Mouse (Mus musculus) embryo, embryonic 11.5 days (tissue): ENCODE data around the gene Mrps26.
"Not testable (repeated sequence)": the region's sequence is repeated elsewhere in the genome, so short reads cannot be mapped to it uniquely, and the experiment has no call there.

ENCODE experiments used
- DNase-seq: peaks from one replicate; pipeline ENCODE4 v3.0.0-alpha.2; 2012; ENCODE audit warnings: low read depth, low spot score

Mrps26 gene

DNA sequence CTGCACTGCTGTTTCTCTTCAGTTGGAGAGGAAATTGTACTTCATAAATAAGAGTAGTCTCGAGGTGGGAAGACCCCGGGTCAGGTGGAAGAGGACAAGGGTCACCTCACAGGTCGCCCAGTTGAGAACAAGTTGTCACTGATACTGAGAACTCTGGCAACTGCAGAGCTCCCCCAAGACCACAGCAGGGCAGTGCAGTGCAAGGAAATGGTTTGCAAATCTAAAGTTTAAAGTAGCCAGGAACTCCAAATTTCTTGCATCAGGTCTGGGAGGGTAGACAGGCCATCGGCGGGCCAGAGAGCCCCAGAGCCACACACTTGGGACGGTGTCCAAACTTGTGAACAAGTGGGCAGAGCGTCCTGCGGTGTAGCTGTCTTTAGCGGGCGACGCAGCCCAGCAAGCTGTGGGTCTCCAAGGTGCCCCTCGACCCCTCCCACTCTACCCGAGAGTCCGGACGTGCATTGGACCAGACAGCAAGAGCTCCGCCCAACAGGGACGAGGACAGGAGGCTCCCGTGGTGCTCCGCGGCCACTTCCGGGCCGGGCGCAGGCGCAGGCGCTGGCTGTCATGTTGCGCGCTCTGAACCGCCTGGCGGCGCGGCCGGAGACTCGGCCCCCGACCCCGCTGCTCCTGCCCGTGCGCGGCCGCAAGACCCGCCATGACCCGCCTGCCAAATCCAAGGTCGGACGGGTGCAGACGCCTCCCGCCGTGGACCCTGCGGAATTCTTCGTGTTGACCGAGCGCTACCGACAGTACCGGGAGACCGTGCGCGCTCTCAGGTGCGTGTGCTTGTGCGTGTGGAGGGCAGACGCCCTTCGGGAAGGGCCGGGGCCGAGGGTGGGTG is at the start of gene Mrps26:
Gene Mrps26 (plus strand): TSS at position 531 of the 844 bp plus-strand sequence.
- peak; percentile 87 for DNase-seq

DNA sequence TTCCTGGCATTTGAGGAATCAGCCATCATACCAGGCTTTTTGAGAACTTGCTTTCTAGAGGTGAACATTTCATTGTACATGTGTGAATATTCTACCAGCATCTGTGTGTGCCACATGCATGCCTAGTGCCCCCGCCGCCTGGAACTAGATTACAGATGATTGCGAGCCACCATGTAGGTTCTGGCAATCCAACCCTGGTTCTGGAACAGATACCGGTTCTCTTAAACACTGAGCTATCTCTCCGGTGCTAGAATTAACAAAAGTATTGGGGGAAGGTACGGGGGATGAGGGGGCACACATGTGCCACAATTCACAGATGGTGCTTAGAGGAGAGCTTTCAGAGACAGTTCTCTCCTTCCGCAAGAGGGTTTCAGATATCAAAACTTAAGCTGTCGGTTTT is 49.6 kb upstream of the Mrps26 start:
- DNase-seq = no peak

DNA sequence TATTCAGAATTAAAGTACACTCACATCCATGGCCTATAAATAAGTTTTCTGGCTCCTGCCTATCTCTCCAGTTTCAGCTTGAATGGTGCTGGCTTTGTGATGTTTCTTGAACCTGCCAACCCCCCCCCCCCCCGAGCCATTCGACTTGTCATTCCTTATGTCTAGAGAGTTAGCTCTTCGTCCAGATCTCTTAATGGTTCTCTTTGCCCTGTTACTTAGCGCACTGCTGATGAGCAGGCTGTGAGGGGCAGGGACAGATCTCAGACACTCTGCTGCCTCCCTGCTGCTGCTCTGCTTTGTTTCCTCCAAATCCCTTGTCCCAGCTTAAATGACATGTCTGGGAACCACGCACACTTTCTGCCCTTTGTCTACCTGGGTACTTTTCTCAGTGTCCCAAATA is 47.8 kb upstream of the Mrps26 start:
- no peak for DNase-seq

DNA sequence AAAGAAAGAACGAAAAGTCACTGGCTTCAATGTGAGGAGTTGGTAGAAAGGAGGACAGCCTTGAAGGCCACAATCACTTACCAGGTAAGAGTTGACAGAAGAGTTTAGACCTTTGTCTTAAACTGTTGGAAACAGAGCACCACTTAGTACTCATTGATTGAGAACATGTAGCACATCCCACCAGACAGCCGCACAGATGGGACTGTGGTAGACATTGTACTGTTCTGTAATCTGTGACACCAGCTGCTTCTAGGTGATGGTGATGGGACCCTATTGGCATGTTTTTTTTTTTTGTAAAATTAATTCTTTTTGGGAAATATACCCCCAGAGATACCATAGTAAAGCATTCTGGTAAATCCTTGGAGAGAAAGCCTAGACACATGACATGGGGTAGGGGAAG is 41.6 kb upstream of the Mrps26 start:
- no peak for DNase-seq

DNA sequence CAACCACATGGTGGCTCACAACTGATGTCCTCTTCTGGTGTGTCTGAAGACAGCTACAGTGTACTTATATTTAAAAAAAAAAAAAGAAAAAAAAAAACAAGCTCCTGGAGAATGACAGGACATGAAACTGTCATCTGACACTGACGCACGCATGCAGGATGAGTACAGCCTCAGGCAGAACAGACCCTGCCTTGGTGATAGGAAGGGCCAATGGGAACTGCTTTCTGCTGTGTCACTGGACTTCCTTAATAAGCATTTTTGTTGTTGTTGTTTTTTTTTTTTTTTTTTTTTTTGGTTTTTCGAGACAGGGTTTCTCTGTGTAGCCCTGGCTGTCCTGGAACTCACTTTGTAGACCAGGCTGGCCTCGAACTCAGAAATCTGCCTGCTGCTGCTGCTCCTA is 38.1 kb upstream of the Mrps26 start:
- DNase-seq = not testable (repeated sequence)

DNA sequence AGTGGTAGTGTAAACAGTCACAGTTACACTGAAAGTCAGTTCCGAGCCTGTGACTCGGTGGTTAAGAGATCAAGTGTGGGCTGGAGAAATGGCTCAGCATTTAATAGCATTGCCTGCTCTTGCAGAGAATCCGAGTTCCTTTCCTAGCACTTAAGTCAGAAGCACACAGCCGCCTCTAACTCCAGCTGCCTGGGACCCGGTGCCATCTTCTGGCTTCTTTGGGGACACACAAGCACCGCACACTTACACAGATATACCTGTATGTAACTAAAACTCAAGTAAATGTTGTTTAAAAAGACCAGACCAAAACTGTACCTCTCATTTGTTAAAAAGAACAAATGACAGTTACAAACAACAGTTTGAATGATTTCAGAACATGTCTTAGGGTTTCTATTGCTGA is 35.1 kb upstream of the Mrps26 start:
- no peak for DNase-seq

DNA sequence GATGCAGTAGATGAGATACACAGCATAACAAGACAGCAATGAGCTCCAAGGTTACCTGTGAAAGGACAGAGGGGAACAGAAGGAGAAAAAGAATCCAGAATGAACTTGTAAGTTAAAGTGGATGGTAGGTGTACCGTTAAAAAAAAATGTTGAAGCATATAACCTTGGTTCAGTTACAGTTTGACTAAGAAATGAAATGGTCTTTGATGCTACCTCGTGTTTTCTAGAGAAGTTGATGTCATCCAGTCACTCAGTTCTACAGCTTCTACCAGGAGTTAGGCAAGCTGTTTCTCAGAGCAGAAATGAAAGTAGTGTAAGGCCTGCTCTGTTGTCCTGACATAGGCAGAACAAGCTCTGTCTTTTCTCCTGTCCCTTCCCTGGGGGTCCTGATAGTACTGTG is 34.3 kb upstream of the Mrps26 start:
- DNase-seq = no peak

DNA sequence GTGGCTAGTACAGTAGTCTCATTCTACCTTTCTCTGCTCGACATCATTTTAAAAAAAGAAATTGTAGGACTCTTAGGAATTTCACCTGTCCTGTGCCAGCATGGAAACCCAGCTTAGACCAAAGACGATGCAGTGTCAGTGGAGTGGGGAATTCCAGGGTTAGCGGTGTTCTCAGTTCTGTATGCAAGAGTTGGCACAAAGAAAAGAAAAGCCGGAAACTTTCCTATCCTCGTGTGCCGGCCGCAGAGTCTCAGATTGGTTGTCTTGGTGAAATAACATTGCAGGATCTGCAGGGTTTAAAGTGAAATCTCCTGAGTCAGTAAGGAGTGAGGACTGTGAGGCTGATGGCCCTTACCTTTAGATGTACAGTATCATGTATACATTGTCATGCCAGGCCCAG is 33.6 kb upstream of the Mrps26 start:
- no peak for DNase-seq

DNA sequence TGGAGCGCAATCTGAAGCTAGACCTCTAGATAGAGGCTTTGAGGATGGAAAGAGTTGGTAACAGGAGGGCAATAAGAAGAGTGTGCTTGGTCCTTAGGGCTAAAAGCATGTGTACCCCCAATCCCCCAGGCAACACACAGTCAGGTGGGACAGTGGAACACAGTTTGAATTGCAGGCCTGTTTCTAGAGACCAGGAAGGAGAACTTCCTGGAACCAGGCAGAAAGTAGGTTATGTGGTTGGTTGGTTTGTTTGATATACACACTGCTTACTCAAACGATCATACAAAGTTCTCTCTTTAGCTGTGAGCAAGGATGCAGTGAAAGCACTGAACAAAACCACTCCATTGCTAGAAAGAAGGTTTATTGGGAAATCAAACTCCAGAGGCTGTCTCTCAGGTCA is 31.3 kb upstream of the Mrps26 start:
- DNase-seq = no peak

DNA sequence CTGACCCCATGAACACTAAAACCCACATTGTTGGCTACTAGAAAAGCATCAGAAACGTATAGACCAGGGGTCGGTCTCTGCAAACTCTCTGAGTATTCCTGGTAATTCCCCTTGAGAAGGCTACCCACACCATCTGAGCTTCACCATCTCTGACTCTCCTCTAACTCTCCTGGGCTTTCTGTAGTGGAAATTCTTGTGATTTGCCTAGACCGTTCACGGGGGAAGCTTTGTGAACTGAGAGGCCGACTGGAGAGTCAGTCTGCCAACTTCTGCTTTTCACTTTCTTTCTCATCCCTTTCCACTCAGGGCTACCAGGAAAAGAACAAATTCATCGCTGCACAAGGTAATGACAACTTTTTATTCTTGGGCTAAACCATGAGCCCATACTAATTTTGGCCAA is 28.5 kb upstream of the Mrps26 start:
- no peak for DNase-seq

DNA sequence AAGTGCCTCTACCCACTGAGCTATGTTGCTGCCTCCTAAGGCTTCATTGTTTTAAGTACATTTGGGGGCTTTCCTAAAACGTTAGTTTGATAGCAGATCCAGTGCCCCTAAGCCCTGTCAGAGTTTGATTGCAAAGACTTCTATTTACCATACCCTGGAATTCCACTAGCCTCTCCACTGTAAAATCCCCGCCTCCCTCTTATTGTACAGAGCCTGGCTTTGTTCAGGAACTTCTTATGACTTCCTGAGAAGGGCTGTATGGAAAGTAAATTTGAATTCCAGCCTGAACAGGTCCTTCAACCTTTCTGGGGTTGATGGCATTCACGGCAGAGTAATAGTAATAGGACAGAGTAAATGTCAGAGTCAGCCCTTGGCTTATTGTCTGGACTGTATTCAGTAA is 26.7 kb upstream of the Mrps26 start:
- DNase-seq = no peak

DNA sequence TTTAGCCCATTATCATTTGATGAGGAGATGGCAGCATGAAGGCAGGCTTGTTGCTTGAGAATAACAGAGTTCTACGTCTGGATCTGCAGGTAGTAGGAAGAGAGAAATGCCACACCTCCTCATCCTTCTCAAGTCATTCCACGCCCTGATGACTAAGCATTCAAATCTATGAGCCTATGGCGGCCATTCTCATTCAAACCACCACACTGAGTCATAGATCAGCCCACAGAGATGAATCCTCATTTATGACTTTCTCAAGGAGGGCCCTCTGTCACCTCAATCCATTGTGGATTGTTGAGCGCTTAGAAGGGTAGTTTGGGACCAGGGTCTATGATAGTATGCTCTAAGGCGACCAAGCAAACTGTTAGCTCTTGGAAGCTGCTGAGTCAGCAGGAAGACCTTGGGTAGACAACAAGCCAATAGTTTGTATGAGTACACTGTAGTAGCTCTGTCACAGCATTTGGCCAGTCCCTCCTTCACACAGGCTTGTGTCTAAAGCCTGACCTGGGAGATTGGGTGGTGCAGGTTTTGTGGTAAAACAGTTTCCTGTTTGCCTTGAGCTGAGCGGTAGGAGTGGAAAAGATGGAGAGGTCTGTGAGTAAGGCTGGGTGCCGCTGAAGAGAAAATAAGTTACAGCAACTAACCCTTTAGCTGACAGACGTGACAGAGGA is 24.5 kb upstream of the Mrps26 start:
- DNase-seq = no peak

DNA sequence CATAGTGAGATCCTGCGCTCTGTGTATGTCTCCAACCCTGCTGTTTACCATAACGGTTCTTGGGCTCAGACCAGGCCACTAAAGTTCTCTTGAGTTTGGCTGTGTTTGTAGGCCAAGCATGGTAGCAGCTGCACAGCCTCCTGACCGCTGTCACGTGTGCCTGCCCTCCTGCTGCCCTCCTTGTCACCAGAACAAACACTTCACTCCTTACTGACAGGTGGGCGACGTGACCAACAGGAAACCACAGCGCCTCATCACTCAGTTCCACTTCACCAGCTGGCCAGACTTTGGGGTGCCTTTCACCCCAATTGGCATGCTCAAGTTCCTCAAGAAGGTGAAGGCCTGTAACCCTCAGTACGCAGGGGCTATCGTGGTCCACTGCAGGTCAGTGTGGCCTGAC is 23.3 kb upstream of the Mrps26 start:
- DNase-seq = no peak

DNA sequence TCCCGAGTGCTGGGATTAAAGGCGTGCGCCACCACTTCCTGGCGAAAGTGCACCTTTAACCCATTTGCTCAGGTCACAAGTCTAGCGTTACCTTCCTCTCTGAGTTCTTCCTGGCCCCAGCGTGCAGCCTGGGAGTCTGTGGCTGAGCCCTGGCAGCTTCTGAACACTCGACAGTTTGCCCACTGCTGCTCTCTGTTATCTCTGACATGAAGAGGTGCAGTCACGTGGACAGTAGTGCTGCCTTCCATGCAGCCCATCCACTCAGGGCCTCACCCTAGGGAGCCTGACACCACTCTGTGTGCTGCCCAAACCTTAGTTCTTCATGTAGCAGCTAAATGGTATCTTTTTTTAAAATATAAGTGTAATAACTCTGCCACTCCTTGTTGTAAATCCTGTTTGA is 16.6 kb upstream of the Mrps26 start:
- DNase-seq = no peak

DNA sequence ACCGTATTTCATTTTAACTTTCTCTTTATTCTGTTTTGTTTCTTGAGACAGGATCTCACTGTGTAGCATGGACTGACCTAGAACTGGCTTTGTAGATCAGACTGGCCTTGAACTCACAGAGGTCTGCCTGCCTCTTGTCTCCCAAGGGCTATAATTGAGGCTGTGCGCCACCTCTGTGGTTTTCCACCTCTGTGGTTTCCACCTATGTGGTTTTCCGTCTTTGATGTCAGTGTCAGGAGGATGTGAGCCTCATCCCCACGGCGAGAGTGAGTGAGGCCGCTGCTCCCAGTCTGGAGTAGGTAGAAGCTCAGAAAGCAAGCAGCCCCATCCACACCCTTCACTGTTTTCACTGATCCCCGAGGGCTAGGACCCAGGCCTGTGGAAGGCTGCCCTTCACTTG is 8.7 kb upstream of the Mrps26 start:
- DNase-seq = no peak

DNA sequence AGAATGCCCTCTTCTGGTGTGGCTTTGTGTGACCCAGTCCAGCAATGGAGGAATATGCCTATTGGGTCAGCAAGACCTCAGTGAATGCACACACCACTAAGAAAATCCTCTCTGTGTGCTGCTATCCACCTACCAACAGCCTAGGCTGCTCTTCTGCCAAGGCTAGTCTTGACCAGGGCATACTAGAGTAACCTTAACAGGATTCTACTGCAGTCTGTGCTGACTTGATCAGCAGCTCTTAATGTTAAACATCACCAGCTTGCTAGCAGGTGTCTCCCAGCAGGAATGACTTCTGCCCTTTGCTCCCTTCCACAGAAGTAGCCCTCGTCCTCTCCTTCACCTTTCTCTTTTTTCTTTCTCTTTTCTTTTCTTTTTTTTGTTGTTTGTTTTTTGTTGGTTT is 7.2 kb upstream of the Mrps26 start:
- DNase-seq = no peak

DNA sequence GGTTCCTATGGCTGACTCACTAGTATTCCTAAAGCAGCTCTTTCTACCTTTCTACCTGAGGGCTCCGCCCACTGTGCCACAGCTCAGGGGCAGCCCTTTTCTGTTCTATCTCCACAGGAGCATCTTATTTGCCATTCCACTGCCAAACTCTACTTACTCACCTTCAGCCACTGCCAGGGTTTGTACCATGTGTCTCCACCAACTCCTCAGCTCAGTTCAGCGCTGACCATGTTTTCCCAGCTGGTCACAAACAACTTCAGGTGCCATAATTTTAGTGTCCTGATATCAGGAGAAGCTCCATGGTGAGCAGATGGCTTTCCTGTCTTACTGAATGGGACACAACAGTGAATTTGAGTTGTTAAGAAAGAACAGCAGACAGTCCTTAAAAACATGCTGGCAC is 6.1 kb upstream of the Mrps26 start:
- DNase-seq = no peak

DNA sequence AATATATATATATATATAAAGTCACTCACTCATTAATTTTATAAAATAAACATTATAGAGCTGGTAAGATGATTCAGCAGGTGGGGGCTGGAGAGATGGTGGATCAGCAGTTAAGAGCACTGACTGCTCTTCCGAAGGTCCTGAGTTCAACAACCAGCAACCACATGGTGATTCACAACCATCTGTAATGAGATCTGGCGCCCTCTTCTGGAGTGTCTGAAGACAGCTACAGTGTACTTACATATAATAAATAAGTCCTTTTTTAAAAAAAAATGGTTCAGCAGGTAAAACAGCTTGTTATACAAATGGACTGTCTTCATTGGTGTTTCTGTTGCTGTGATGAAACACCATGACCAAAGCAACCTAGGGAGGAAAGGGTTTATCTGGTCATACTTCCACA is 5.5 kb upstream of the Mrps26 start:
- DNase-seq = no peak

DNA sequence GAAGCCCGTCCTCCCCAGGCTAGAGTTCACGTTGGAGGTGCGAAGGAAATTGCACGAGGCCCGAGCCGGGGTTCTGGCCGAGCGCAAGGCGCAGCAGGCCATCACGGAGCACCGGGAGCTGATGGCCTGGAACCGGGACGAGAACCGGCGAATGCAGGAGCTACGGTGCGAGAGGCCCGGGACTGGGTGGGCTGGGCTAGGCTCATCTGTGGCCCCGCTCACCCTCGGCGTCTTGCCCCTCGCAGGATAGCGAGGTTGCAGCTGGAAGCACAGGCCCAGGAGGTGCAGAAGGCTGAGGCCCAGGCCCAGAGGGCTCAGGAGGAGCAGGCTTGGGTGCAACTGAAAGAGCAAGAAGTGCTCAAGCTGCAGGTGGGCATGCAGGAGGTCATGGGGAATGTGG is 521 bp downstream of the Mrps26 start:
- no peak for DNase-seq

DNA sequence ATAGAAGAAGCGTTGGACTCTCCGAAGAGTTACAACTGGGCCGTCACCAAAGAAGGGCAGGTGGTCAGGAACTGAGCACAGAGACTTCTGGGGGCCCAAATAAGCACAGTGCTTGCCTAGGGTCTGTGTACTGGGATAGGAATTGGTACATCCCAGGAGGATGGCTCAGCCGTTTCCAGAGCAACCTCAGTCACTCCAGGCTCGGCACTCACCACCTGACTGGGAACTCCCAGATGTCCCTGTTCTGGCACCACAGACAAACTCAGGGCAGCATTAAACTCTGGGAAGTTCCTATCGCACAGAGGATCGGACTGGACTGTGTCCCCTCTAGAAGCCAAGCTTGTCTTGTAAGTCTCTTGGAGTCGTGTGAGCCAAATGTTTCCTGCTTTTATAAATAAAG is 1.4 kb downstream of the Mrps26 start:
- no peak for DNase-seq

DNA sequence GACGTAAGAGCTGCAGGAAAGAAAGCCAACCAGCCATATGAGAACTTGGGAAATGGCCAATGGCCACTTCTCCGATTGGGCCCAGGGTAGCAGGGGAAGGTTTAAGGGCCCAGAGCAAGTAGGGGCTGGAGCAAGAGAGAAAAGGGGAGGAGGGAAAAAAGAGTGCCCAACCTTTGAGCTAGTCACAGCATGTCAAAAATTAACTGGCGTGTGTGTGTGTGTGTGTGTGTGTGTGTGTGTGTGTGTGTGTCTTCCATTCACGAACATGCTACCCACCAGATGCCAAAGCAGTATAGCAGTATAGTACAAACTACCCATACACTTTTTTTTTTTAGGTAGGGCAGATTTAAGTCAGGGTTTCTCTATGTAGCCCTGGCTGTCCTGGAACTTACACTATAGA is 5.4 kb downstream of the Mrps26 start:
- no peak for DNase-seq

DNA sequence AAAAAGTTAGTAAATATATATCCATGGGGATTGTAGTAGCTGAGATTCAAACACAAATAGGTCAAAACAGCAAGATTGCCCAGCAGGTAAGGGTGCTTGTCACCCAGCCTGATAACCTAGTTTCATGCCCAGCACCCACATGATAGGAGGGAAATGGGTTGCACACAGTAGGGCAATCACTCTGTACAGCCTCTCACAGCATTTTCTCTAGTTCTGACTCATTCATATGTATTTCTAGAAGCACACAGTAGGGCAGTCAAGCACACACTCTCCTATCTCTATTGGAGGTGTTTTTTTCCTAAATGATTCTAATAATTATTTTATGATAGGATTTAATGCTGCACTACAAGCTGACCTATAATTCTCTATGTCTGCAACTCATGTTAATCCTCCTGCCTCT is 6.4 kb downstream of the Mrps26 start:
- DNase-seq = no peak

DNA sequence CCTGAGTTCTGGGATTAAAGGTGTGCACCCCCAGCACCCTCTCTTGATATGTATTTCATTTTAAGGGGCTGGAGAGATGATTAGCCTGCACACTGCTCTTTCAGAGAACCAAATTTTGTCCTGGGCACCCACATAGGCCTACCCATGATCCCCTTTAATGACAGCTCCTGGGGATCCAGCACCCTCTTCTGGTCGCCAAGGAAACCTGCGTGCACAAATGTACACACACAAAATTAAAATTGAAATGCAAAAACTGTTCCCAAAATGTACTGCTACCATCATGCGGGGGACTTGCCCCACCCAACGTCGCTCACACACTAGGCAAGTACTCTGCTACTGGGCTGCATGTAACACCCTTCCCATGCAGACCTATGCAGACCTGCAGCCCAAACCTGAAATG is 11.4 kb downstream of the Mrps26 start:
- DNase-seq = no peak
